Mouse (Mus musculus) urinary bladder, adult 2 months (tissue): Measurements from ENCODE around the gene 1700056E22Rik. TPM values are rescaled to one million over a fixed set of nuclear protein-coding genes. Genes with fewer than 3 reads are reported as not detected.
A peak's percentile ranks its signal among the peaks of the same experiment; 100 is the strongest.

ENCODE experiments used
- DNase-seq: peaks from one replicate; pipeline ENCODE4 v3.0.0; 2022; ENCODE audit warnings: low spot score
- polyA plus RNA-seq: library from polyadenylated mRNA; depleted of rRNA; stranded (reverse); fragments of >200 nt; gene quantifications from 2 replicates; pipeline ENCODE4 v1.2.3, GENCODE M21; 2012

1700056E22Rik gene
- polyA plus RNA-seq, 1 experiment: 0.66 TPM

DNA sequence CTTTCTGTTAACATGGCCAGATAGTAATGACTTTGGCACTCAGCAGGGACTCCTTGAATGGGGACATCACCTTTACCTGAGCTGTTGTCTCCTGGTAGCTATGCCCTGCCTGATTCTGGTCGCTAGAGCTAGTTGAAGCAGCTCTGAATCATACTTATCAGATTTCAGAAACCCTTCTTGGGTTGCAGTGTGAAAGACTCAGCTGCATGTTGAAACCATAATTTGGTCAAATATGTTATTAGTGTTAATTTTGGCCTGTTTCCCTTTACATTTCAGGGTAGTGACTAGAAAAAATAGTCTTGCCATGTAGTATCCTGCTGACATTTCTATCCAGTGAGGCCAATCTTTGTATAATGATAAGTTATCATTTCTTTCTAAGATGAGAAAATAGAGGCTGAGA, 17.2 kb upstream of the 1700056E22Rik start:
- DNase-seq: no peak

DNA sequence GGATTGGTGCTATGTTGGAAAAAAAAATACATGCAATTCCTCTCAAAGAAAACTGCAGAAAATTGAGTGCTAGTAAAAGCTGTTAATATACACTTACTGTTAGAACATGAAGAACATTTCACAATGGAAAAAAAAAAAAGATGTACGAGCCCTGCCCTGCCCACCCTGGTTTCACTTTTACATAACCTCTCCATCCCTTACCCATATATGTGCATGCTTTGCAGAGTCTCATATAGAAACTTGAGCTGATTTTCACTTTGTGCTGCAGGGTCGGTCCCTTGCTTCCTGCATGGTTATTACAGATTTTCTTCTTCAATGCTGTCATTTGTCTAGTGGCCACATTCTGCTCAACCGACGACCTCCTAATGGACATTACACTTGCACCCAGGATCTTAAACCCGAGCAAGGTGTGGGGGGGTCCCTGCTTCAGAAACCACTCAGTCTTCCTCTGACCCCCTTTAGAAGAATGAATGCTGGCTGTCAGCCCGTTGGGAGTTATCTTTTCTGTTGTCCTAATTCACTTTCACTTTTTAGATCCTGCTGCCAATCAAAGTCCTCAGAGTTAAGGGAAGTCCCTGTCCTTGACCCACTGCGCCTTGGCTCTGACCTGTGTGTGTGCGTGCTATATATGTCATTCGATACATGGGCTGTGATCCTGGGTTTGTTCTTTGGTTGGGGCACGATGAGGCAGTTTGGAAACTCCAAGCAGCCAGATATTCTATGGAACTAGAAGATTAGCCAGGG, 14.7 kb upstream of the 1700056E22Rik start:
- DNase-seq: no peak

DNA sequence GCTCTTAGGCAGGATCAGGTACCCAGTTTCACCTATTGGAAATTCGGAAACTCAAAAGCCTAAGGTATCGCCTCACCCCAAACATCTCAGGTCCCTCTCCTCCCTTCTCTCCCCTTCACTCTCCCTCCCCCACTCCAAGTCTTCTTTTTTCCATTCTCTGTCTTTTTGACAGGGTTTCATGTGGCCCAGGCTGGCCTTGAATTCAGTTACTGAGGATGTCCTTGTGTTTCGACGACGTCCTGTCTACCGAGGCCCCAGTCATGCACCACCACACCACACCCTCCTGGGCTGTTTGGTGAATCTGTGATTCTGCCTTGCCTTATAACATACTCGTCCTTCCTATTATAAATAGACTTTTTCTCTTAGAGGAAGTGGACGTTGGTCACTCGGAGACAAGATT, 13.7 kb upstream of the 1700056E22Rik start:
- no peak for DNase-seq

DNA sequence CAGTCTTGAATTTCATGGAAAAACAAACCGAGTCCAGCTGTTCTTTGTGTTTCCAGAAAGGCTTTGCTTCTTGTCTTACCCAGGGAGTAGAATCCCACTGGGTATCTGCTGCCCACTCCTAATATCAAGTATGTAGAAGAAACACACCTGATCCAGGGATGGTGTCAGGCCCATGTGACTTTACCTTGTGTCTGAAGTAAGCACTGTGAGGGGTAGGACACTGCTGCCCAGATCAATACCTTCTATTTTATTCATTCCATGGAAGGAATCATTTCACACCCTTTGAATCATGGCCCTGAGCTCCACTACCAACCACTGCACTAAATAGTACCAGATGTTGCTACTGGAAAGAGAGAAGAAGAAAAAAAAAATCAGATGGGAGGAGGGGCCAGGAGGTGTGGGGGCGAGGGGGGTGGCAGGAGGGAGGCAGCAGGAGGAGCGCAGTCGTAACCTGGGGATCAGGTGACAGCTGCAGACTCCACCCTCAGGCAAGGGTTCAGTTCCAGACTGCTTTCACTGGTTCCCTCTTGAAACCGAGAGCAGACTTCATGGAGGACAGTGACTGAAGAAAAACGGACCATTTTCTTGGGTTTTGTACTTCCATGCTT, 12.1 kb upstream of the 1700056E22Rik start:
- DNase-seq: no peak

DNA sequence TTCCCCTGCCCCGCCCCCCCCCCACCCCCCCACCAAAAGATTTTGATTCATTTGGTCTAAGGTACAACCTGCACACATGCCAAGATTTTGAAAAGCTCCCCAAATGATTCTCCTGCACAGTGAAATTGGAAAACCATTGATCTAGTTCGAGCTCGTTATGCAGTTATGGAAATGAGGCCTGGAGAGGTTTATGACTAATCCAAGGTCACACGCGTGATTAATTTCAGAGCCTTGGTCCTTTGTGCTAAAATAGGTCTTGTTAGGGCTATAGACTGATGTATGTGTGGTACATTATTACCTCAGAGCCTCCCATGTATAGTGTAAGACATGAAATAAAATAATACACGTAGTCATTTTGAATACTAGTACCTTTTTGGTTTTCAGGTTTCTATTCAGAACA, 9.3 kb upstream of the 1700056E22Rik start:
- no peak for DNase-seq

DNA sequence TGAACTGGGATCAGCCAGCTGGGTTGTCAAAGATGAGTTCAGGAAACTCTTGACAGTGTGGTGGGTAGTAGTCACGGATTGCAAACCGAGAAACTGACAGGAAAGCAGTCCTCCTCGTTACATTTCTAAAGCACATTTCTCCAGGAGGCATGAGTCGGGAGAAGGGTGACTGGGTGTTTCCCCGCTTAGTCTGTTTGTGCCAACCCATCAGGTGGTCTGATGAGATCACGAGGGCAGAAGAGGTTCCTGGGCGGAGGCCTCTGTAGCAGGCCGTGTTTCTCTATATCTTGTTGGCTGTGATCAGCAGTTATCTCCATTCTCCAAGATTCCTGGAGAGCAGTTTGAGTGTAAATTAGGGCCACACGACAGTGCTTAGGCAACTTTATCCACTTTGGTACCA, 8.6 kb upstream of the 1700056E22Rik start:
- DNase-seq: no peak

DNA sequence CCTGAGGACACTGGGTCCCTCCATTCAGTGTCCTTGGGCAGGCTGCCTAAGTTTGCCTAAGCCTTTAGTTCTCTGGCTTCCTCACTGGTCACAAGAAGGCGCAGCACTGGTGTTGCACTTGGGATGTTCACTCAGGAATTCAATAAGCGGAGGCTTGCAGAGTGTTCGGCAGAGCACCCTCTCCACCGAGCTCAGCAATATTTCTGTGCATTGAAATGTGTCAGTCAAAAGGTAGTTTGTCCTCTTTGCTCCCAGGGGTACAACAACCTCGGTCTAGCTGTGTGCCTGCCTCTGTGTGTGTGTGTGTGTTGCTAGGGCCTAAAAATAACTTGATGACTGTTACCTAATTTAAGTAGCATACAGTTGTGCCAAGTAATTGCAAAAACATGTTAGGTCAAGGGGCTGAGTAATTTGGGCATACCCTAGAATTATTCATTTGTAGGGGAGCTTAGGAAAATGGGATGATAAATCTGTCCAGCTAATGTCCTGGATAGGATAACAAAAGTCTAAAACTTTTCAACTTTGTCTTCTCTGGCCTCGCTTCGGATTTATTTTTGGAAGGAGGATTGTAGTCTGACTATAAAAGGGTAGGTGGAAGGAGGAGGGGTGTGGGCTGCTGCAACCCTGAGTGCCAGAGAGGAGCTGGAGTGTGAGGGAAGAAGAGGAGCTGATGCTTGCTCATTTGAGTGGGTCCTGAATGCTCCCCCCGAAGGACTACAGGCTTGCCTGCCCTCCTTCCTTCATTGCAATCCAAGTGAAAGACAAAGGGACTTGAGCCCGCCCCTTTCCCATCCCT, 7.9 kb upstream of the 1700056E22Rik start:
- no peak for DNase-seq

DNA sequence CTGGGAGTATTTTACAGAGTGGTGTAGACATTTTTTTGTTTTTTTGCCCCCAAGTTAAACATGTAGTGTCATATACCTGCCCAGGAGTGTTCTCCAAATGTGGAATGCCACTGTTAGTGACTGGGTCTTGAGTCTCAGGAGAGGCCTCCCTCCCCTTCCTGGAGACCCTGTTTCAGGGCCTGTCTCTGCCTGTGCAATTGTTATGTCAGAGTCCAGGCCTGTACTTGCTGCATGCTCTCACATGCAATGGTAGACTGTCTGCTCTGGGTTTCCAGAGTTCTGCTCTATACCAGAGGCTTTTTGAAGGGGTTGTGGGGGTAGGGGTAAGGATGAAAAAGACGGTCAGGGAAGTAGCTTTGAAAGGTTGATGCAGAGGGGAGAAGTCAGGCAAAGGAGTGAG, 6.8 kb upstream of the 1700056E22Rik start:
- no peak for DNase-seq

DNA sequence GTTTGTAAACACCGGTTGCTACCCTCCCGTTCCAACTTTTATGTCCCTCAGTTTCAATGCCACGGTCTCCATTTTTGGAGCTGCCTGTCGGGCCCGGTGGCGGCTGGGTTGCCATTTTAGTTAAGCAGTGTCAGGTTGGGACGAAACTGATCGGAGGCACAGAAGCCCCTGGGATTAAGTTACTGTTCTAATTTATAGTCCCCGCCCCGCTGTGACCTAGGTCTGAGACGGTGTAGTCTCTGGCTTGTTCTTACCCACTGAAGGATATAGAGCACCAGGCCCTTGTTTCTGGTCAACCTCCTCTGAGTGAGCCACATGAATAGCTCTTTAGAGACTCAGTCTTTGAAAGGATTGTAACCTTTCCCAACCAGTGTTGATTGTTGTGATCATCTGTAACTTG, 6.1 kb upstream of the 1700056E22Rik start:
- no peak for DNase-seq

DNA sequence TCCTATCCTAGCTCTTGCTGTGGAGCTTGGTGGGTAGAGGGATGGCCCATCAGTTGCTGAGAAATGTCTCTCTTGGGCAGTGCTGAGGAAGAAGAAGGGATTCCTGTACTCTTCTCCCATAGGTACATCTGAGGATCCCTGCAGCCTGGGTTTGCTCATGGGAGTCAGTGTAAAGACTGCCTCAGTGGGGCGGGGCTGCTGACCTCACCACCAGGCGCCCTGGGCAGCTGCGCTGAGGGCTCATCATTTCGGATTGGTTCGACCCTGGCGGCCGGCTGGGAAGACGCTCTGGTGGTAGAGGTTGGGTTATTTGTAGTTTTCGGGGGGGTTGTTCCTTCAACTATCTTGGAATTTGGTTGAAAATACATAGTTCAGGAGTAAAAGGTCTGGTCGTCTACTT, 5.2 kb upstream of the 1700056E22Rik start:
- no peak for DNase-seq

DNA sequence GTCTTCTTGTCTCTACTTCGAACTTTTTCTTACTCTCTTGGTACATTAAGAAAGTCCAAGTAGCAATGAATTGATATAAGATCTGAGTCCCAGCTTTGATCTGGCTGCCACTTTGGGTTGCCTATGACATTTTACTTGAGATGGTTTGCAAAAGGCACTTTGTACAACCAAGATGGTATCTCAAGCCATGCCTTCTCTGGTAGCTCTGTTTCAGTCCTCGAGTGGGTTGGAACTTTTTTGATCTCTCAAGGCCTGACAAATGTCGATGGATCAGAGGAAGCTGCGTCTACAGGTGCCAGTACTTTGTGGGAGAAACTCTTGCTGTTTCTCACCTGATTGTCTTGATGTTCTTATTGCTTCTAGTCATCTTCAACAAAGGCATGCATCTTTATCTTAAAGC, 3.7 kb upstream of the 1700056E22Rik start:
- no peak for DNase-seq

DNA sequence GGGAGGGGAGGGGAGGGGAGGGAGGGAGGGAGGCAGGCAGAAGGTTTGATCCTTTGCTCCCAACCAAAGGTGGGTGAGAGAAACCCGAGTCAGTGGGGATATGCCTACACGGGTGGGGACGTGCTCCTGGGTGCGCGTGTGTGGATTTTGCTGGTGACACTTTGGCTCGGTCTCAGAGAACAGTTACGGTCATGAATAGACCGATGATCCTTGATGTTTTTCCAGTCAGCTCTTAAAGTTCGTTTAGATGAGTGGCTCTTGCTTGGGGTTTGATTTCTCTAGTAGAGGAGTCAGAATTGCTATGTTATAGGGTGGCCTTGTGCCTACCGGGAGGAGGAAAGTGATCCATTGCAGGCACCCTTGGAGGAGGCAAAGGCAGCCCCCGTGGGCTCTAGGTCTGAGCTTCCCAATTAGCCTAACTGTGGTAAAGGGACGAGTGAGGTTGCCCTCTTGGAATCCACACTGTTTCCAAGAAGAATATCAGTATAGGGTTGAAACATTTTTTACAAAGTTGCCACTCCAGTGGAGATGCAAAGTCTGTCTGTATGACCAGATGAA, 1.3 kb upstream of the 1700056E22Rik start:
- DNase-seq: no peak

DNA sequence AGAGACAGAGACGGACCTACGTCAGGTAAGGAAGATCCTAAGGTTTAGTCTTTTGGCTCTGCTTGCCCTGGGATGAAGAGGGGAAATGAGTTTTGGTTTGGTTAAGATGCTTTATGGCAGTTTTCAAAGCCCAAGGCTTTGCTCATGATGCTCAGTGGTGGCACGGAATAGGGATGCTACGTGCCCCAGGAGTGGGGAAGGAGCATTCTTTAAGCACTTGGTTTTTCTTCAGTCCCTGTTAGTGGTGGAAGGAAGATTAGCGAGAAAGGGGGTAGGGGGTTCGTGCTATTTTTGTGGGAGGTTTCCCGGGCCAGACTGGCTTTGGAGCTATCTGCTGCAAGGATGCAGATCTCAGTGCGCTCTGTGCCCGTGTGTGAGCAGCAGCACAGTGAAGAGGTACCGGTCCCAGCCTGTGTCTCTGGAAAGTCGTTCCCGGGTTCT, 660 bp upstream of the 1700056E22Rik start:
- no peak for DNase-seq

DNA sequence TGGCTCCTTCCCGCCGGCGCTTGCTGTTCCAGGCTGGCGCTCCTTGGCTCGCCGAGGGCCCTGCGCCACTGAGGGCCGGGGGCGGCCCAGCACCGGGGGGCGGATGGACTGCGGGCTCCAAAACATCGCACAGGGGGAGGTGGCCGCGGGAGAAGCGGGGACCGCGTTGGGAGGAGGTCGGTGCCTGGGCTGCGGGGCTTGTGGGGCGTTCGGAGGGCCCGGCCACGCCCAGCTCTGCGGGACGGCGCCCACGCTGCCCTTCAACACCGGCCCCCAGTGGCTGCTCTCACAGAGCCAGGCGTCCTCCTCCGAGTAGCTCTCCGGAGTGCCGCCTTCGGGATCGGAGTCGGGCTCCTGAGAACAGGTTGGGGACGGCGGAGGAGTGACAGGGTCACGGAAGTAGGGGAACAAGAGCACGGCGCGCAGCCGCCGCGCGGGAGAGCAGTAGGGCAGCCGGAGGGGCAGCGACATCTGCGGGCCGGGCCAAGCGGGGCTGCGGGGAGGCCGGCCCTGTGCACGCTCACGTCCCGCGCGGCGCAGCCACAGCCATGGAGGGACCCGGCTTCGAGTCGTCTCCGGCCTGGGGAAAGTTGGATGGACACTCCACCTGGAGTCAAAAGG, 601 bp downstream of the 1700056E22Rik start:
- peak; percentile 75 for DNase-seq

DNA sequence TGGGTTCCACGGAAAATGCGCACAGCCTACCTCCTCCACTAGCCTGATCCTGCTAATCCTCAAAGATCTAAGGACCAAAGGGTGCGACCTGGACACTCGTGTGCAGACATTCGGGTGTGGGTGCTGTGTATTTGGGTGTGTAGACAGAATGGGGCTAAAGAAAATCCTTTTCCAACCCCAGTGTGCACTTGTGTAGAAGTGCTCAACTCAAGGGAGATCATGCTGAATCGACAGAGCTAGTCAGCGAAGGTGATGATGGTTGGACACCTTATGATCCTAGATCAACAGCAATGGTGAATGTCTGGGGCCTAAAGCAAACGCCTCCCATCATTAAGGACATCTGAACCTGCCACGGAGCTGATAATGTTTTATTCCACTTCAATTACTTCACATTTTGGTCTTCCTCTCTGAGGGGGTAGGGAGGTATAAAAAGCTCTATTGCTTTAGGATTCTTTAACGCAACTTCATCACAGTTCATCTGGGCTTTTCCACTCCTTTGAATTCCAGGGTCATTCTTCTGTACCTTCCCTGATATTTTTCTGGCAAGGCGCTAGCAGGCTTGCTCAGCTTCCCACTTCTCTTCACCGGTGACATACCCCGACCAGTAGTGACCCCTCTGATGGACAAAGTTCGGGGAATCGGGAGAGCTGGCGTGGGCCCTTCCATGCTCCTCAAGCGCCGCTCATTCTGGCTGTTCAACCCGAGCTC, 1.3 kb downstream of the 1700056E22Rik start:
- DNase-seq: no peak

DNA sequence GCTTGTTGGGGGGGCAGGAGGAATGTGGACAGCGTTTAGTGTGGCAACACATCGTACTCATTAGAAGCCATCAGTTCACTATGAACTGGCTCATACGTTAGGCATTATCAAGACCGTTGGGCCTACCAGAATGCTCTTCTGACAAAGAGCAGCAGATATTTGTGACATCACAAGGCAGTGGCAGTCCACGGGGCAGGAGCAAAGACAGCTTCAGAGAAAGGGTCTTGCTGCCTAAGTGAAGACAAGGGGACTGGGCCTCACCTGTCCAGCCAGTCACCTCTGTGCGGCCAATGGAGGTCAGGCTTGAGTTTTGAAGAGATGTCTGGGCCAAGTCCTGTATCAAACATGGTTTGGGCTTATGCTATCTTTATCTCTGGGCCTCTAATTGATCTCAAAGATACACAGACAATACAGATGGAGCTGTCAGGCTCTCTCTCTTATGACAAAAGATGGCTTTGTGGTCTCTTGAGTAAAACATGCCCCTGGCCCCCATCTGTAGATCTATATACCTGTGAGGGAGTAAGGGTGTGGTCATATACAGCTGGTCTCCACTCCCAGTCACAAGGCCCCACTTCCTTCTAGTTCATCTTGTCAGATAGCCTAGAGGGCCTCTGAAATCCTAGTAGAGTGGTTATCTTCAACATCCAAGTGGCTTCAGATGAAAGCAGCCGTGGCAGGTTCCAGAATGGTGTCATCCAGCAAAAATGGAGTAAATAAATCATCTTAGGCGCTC, 3.9 kb downstream of the 1700056E22Rik start:
- no peak for DNase-seq

DNA sequence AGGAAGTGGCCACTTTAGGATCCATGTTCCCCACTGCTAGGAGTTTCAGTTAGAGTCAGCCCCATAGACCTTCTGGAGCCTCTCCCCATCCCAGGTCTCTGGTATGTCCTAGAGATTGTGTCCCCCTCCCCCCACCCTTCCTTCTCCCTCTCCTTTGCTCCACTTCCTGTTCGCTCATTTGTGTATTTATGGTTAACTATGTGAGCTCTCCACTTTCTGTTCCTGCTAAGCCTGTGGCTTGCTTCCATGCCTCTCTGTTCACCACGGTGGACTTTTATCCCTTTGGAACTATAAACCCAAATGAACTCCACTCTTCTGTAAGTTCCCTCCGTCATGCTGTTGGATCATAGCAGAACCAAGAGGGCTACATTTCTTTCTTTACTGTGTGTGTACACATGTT, 7.1 kb downstream of the 1700056E22Rik start:
- no peak for DNase-seq

DNA sequence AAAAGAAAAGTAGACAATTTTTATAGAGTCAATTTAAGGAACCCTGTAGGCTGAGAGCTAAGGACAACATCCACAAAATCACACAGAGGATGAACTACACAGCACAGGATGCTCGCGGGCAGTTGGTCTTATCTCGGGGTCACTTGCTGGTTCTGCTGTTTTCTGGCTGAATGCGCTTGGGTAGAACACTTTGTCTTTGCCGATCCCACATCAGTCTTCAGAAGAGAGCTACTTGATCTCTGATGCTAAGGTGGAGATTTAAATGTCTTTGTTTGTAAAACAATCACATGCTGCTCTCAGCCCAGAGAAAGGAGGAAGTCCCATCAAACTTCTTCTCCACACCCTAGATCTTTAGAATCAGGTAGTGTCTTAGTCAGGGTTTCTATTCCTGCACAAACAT, 9.0 kb downstream of the 1700056E22Rik start:
- no peak for DNase-seq

DNA sequence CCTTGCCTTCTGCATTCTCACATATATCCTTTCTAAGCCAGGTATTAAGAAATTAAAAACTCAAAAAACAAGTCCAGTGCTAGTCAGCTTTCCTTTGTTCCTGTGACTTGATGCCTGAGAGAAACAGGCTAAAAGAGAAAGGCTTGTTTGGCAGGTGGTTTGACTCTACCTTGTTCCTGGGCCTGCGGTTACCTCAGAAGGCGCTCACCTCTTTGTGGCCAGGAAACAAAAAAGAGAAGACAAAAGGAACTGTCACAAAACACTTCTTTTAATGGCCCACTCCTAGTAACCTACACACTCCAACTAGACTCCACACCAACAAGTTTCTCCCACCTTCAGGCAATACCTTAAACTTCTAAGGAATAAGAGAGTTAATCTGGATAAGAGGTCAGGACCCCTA, 9.5 kb downstream of the 1700056E22Rik start:
- DNase-seq: no peak

DNA sequence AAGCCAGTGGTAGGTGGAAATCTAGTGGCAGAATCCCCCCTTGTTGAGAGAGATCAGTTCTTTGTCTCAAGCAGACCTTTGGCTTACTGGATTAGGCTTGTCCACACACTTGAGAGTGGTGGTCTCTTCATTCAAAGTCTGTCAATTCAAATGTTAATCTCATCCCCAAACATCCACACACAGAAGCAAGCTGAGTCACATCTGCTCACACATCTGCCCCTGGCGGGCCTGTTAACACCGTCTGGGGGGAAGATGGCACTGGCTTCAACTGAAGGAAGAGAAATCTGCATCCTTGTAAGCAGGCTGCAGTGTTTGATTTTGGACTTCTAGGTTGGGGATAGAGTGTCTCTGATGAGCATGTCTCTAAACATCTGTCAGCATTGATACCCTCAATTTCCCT, 10.1 kb downstream of the 1700056E22Rik start:
- DNase-seq: no peak

DNA sequence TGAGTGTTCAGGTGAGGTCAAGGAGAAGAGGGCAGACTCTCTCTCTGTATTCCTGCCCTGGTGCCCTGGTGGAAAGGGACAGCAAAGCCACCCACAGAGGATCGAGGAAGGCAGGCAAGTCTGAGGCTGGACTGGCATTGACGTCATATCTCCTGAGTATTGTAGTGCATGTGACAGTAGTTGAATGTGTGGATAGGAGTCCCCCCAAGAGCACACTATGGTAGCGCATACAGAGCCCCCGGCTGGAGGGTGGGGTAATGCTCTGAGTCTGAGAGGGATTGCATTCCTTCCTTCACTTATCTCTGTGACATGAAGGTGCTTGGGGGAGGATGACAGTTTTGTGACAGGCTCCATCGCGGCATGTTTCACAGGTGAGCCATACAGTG, 14.4 kb downstream of the 1700056E22Rik start:
- DNase-seq: no peak
